ENCODE assay signal across 7 mouse cellular contexts in genomic region chr3:96098616-96099267, GRCm38 (mm10). TPM values are rescaled to one million over a fixed set of nuclear protein-coding genes. Genes with fewer than 3 reads are reported as not detected.
DNase-seq lines count a peak whose midpoint lies in the region; ATAC-seq lines count a peak whose summit lies in the region.

No protein-coding gene starts in this region.

- no peak for ATAC-seq in megakaryocyte-erythroid progenitor cell, adult 5-6 weeks (replicated peaks; ENCODE audit: low FRiP score, low TSS enrichment, poor library complexity, severe bottlenecking)

- DNase-seq in MEL-GATA-1-ER (ENCODE audit: extremely low read depth, low read depth) = peak; percentile 46
- peak; percentile 92 for DNase-seq in adrenal gland, adult 2 months
- DNase-seq in heart, postnatal 36 days = peak; percentile 34 to 37
- peak; percentile 82 for DNase-seq in lung, postnatal 10 days
- DNase-seq in retina, postnatal 1 day = no peak
- no peak for DNase-seq in right cerebral cortex, postnatal 25 days

- intact Hi-C loops in heart, postnatal 36 days (cut with DNase I) = no loop called here

RNA-seq across cellular contexts. Expression of gene Otud7b, which starts 5.6 kb away (rescaled TPM):
- total RNA-seq in adrenal gland, adult 2 months (2021) = 10 to 100 TPM; 25.0 to 38.2 TPM
- 16.3 and 19.7 TPM in 2 replicates for polyA plus RNA-seq in adrenal gland, adult 2 months (2012; rRNA removed)
- total RNA-seq in heart, postnatal 36 days (2021) = 10 to 100 TPM; 56.7 to 67.6 TPM
- 9.7 and 12.3 TPM in 2 replicates for total RNA-seq in megakaryocyte-erythroid progenitor cell, adult 5-6 weeks (2014; fragmentation: Nextera tagmentation)
- 11.7 and 15.5 TPM in 2 replicates for total RNA-seq in megakaryocyte-erythroid progenitor cell, adult 5-6 weeks (2017)

RNA-seq across cellular contexts. Expression of gene Vps45, which starts 40.5 kb away (rescaled TPM):
- total RNA-seq in adrenal gland, adult 2 months (2021) = 10 to 100 TPM; 38.3 to 39.4 TPM
- polyA plus RNA-seq in adrenal gland, adult 2 months (2012; rRNA removed) = 2.6 and 3.0 TPM in 2 replicates
- 10 to 100 TPM; 22.3 to 26.0 TPM for total RNA-seq in heart, postnatal 36 days (2021)
- 29.7 and 38.8 TPM in 2 replicates for total RNA-seq in megakaryocyte-erythroid progenitor cell, adult 5-6 weeks (2014; fragmentation: Nextera tagmentation)
- 13.4 and 16.6 TPM in 2 replicates for total RNA-seq in megakaryocyte-erythroid progenitor cell, adult 5-6 weeks (2017)

Comparison
In these comparisons a context has a peak if more than half of its experiments do, and no peak if none do; other contexts are left out.
1. DNase-seq: peak in MEL-GATA-1-ER (single experiment), adrenal gland, adult 2 months (single experiment), heart, postnatal 36 days (2 of 2) and lung, postnatal 10 days (single experiment); none in retina, postnatal 1 day (single experiment) and right cerebral cortex, postnatal 25 days (single experiment).